Mouse (Mus musculus): ENCODE data around the gene Psat1. TPM values are rescaled to one million over a fixed set of nuclear protein-coding genes. Genes with fewer than 3 reads are reported as not detected.

The Psat1 gene
- total and polyA plus RNA-seq, 3 experiments: 340 to 549 (median 423) TPM

GRCm38 (mm10) chr19:15895681-15896080 lies 51.5 kb downstream of the Psat1 start:
- dilution Hi-C loops (cut with MboI; ENCODE audit: extremely low pct_ligation_motif_present, extremely low pct_unique_long_range_greater_than_20kb, low sequenced_read_pairs): no loop called here
- Histone ChIP-seq H3K4me3 (replicated peaks in 1 of 3; ENCODE audit: low read depth in 2 of 3, low read length in 2 of 3, poor library complexity in 1 of 3) (no peak overlapping the region), H3K9ac (ENCODE audit: insufficient read depth, low read depth) (no peak overlapping the region), H3K36me3 (replicated peaks in 1 of 2; ENCODE audit: control insufficient read depth in 1 of 2, insufficient read depth in 1 of 2, low read length in 1 of 2) (no peaks in the 10 kb centered on the region), H3K79me2 (replicated peaks; ENCODE audit: control insufficient read depth, extremely low read depth, insufficient read depth, poor library complexity, severe bottlenecking) (no peaks in the 10 kb centered on the region), H3K4me1 (ENCODE audit: control insufficient read depth in 1 of 2, insufficient read depth in 2 of 2) (peaks cover 0 to 3% of the 10 kb centered on the region in 2 experiments; a peak in 1 of 4 replicates), H3K27me3 (replicated peaks) (no peaks in the 10 kb centered on the region), H3K27ac (ENCODE audit: insufficient read depth, low read depth) (no peak overlapping the region), H3K4me2 (ENCODE audit: insufficient read depth, low read depth, poor library complexity, severe bottlenecking) (no peak overlapping the region), H3K9me3 (replicated peaks; ENCODE audit: low read length) (no peaks in the 10 kb centered on the region)
- no peak for TF ChIP-seq TBP (conservative IDR thresholded peaks at IDR 0.05; ENCODE audit: low read depth, low read length)
- no peak for TF ChIP-seq MYC (IDR thresholded peaks at IDR 0.05; ENCODE audit: low read depth, low read length)
- TF ChIP-seq ZMIZ1 (IDR thresholded peaks at IDR 0.05; ENCODE audit: low read depth, low read length): no peak
- no peak for TF ChIP-seq ELF1 (IDR thresholded peaks at IDR 0.05; ENCODE audit: low read depth, low read length)
- no peak for TF ChIP-seq MEF2A (IDR thresholded peaks at IDR 0.05; ENCODE audit: borderline replicate concordance, low read depth, low read length)
- no peak for TF ChIP-seq CHD2 (IDR thresholded peaks at IDR 0.05; ENCODE audit: low read length)
- no peak for TF ChIP-seq IRF4 (IDR thresholded peaks at IDR 0.05; ENCODE audit: low read depth, low read length)
- no peak for TF ChIP-seq USF1 (IDR thresholded peaks at IDR 0.05; ENCODE audit: low read depth, low read length)
- TF ChIP-seq UBTF (IDR thresholded peaks at IDR 0.05; ENCODE audit: low read depth, low read length): no peak
- no peak for TF ChIP-seq GABPA (IDR thresholded peaks at IDR 0.05; ENCODE audit: insufficient replicate concordance, low read depth, low read length)
- TF ChIP-seq POLR2AphosphoS2 (IDR thresholded peaks at IDR 0.05; ENCODE audit: low read depth, low read length): no peak
- TF ChIP-seq JUN (IDR thresholded peaks at IDR 0.05; ENCODE audit: insufficient read depth, low read depth, low read length): no peak
- no peak for TF ChIP-seq USF2 (conservative IDR thresholded peaks at IDR 0.05; ENCODE audit: low read depth, low read length)
- in situ Hi-C loops (cut with MboI; ENCODE audit: low pct_ligation_motif_present, low pct_unique_long_range_greater_than_20kb, low sequenced_read_pairs): no loop called here
- no peak for DNase-seq (ENCODE audit: extremely low read depth)

GRCm38 (mm10) chr19:15892146-15892545 lies 55.0 kb downstream of the Psat1 start:
- dilution Hi-C loops (cut with MboI; ENCODE audit: extremely low pct_ligation_motif_present, extremely low pct_unique_long_range_greater_than_20kb, low sequenced_read_pairs): no loop called here
- H3K4me1 ChIP-seq (ENCODE audit: control insufficient read depth in 1 of 2, insufficient read depth in 2 of 2): no peaks in the 10 kb centered on the region
- H3K9ac ChIP-seq (ENCODE audit: insufficient read depth, low read depth): no peak overlapping the region
- no peaks in the 10 kb centered on the region for H3K36me3 ChIP-seq (replicated peaks in 1 of 2; ENCODE audit: control insufficient read depth in 1 of 2, insufficient read depth in 1 of 2, low read length in 1 of 2)
- H3K4me2 ChIP-seq (ENCODE audit: insufficient read depth, low read depth, poor library complexity, severe bottlenecking): no peak overlapping the region
- in situ Hi-C loops (cut with MboI; ENCODE audit: low pct_ligation_motif_present, low pct_unique_long_range_greater_than_20kb, low sequenced_read_pairs): no loop called here
- no peaks in the 10 kb centered on the region for H3K9me3 ChIP-seq (replicated peaks; ENCODE audit: low read length)
- no peaks in the 10 kb centered on the region for H3K27me3 ChIP-seq (replicated peaks)
- TF ChIP-seq MYC (IDR thresholded peaks at IDR 0.05; ENCODE audit: low read depth, low read length) (no peak), UBTF (IDR thresholded peaks at IDR 0.05; ENCODE audit: low read depth, low read length) (no peak), SIN3A (IDR thresholded peaks at IDR 0.05; ENCODE audit: low read length) (no peak), POLR2AphosphoS2 (IDR thresholded peaks at IDR 0.05; ENCODE audit: low read depth, low read length) (no peak), JUND (conservative IDR thresholded peaks at IDR 0.05; ENCODE audit: low read depth, low read length) (no peak), ELF1 (IDR thresholded peaks at IDR 0.05; ENCODE audit: low read depth, low read length) (no peak), MAX (IDR thresholded peaks at IDR 0.05; ENCODE audit: low read length) (no peak), CHD2 (IDR thresholded peaks at IDR 0.05; ENCODE audit: low read length) (no peak), SMC3 (IDR thresholded peaks at IDR 0.05; ENCODE audit: low read depth, low read length) (no peak)
- H3K79me2 ChIP-seq (replicated peaks; ENCODE audit: control insufficient read depth, extremely low read depth, insufficient read depth, poor library complexity, severe bottlenecking): no peaks in the 10 kb centered on the region
- DNase-seq (ENCODE audit: extremely low read depth): no peak
- no peak overlapping the region for H3K4me3 ChIP-seq (replicated peaks in 1 of 3; ENCODE audit: low read depth in 2 of 3, low read length in 2 of 3, poor library complexity in 1 of 3)
- H3K27ac ChIP-seq (ENCODE audit: insufficient read depth, low read depth): no peak overlapping the region
